Mouse (Mus musculus): ENCODE data around the gene Scgn. TPM values are rescaled to one million over a fixed set of nuclear protein-coding genes. Genes with fewer than 3 reads are reported as not detected.

Gene Scgn
- total RNA-seq (2022) = not detected

GRCm38 (mm10) chr13:23990928-23991327, at the start of gene Scgn:
Gene Scgn (minus strand): TSS chr13:23991214.
- DNase-seq (ENCODE audit: low spot score) = peak; percentile 9

DNA sequence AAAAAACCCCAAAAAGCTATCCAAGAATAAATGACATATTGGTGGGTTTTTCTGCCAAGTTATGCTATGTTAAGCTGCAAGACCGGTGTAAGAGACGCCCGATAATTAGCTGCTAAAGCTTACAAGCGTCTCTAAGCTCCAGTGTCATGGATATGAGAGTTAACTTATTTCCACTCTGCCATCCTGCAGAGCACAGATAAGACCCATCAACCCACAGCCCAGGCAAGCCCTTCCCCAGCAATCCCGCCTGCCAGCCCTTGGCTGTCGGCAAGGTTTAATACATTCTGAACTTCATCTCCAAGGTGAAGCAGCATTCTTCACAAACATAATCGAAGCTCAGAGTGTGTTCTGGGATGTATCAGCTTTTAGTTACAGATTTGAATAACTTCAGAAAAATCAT, 49.2 kb upstream of the Scgn start:
- no peak for DNase-seq (ENCODE audit: low spot score)

DNA sequence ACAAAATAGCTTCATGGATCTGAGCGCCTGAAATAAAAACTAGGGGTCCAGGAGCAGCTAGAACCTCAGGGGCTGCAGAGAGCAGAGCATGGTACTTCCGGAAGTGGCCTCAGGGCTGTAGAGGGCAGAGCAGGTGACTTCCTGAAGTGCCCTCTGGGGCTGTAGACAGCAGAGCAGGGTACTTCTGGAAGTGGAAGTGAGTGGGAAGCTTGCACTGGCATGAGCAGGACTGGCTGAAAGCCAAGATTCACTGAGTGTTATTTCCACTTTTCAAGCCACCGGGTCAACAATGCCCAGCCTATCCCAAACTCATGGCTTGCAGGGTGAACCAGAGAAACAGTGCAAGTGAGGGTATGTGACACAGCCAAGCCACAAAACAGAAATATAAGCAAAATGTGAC, 46.5 kb upstream of the Scgn start:
- DNase-seq (ENCODE audit: low spot score) = no peak

DNA sequence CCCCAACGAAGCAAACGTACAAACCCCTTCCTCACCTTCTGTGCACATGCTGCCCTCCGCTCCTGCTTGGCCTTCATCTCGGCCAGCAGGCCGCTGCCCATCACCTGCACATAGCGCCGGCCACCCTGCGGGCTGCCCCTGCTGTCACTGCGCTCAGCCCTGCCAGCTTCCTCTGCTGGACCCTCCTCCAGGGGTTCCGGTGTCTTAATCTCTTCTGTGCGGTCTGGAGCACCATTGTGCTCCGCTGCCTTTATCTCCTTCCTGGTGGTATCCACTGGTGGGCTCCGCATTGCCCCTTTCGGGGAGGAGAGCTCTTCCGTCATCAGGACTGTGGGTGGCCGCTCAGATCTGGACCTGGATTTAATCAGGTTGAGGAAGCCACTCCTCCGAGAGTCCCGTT, 45.1 kb upstream of the Scgn start:
- no peak for DNase-seq (ENCODE audit: low spot score)

DNA sequence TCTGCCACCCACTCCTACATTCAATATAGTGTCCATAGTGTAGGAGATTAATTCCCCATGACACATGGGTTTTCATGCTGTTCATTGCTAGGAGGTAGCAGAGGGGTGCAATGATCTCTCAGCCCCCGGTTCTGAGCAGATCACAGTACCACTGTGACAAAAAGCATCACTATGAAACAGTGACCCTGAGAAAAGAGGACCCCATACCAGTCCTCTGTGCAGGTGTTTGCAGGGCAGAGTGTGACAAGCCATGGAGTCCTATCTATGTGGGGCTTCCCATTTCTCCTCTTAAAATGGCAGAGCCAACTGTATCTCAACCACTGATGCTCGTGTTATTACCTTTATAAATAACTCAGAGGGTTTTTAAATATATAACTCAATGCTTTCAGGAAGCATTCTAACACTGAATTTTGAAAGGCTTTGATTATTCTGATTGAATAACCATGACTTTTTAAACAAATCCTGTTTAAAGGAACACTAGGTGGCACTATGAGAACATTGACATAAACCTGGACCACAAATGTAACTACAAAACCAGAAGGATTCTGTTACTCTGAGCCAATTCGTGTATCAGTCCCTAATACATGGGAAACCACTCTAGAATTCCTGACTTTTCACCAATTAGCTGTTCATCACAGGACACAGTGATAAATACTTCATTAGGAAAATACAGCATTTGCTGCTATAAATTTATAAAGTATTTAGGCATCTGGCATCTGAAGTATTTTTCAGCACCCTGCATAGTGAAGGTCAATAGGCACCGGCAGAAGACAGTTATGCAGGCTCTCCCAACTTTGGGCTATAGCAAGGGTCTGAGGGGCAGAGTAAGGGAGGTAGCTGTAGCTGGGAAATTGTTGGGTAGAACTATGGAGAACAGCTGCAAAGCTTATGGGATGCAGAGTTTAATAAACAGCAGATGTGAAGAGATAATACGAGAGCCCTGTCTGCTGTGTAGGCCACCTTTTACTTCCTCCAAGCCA, 36.5 kb upstream of the Scgn start:
- DNase-seq (ENCODE audit: low spot score) = peak; percentile 18

- no peak for DNase-seq (ENCODE audit: low spot score)
Observed at GRCm38 (mm10) chr13:24018515-24018914, 27.5 kb upstream of the Scgn start.

- DNase-seq (ENCODE audit: low spot score) = no peak
Observed at GRCm38 (mm10) chr13:24005528-24005927, 14.5 kb upstream of the Scgn start.

GRCm38 (mm10) chr13:24001797-24002196, 10.8 kb upstream of the Scgn start:
- no peak for DNase-seq (ENCODE audit: low spot score)

DNA sequence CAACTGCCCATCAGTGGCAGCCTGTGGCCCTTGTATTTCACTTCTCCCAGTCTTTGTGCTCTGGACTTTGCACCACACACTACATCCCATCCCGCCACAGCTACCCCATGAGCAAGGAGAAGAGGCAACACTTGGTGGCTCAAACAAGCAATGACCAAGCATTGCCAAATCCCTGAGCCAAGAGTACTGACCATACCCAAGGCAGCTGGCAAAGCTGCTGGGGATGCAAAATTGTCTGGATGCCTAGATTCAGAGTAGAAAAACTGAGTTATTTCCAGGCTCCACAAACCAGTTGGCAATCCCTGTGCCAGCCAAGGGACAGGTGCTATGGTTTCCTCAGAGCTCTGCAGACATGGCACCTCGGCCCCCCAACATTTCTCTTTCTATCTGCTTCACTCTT, 10.1 kb upstream of the Scgn start:
- DNase-seq (ENCODE audit: low spot score) = no peak

- DNase-seq (ENCODE audit: low spot score) = no peak
Observed at GRCm38 (mm10) chr13:23998826-23999225, 7.8 kb upstream of the Scgn start.

DNA sequence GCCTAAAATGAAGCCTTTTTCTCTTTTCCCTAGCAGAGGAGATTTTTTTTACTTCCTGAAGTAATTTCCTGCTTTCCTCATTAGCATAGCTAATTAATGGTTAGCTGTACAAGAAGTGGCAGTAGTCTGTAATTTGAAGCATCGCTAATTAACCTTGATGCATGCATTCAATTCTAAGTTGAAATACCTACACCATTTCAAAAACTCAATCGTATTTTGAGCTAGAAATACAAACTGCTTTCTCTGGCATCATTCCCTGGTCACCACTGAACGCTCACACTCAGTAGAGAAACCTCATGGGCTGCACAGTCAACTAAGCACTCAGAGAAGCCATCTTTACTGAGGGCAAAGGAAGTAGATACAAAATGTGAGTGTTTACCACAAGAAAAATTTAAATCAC, 3.7 kb upstream of the Scgn start:
- DNase-seq (ENCODE audit: low spot score) = no peak

GRCm38 (mm10) chr13:23994024-23994423, 3.0 kb upstream of the Scgn start:
- no peak for DNase-seq (ENCODE audit: low spot score)

DNA sequence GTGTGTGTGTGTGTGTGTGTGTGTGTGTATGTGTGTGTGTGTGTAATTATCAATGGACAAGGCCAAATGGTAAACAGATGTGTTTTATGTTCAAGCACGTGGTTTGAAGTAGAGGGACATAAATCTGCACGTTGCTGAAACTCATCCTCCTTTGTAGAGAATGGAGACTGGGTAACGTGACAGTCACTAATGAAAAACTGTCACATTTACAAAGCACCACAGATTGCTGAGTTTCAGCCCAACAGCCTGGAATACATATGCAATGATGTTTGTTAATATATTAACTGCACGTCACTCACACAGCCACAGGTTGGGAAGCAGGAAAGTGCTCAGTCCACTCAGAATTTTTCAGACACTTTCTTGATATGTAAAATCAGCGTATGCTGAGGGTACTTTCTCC, 563 bp downstream of the Scgn start:
- DNase-seq (ENCODE audit: low spot score) = no peak

DNA sequence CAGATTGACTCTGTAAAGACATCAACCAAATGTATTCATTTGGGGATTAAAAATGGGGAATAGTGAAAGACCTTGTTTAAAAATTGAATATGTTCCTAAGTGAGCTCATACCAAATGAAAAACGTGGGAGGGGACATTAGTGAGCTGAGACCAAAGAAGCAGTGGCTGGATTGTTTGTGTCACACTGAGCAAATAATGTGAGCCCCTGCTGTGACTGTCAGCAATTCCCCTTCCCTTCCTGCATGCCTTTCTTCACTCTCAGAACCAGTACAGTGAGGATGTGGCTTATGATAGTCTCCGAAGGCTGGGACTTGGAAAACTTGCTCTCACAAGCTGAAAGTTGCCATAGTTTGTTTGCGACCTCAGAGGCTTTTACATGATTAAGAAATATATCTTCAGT, 5.9 kb downstream of the Scgn start:
- DNase-seq (ENCODE audit: low spot score) = no peak

DNA sequence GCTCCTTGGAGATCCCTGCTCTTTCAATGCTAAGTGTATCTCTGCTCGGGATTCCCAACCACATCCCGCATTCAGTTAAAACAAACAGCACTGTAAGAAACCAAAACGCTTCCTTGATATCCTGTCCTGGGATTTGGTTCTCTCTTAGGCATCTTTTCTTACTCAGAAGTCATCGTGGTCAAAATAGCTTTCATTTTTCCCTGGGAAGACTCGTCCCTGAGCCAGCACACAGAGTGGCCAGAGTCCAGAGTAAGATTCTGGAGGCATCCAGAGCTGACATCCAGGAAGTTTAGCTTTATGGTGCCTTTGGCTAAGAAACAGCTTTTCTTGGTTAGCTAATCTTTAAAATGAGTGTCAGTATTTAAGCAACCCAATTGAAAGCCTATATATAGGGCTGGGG, 18.7 kb downstream of the Scgn start:
- no peak for DNase-seq (ENCODE audit: low spot score)

- no peak for DNase-seq (ENCODE audit: low spot score)
Observed at GRCm38 (mm10) chr13:23971870-23972269, 19.1 kb downstream of the Scgn start.

GRCm38 (mm10) chr13:23964909-23965308, 26.1 kb downstream of the Scgn start:
- no peak for DNase-seq (ENCODE audit: low spot score)

DNA sequence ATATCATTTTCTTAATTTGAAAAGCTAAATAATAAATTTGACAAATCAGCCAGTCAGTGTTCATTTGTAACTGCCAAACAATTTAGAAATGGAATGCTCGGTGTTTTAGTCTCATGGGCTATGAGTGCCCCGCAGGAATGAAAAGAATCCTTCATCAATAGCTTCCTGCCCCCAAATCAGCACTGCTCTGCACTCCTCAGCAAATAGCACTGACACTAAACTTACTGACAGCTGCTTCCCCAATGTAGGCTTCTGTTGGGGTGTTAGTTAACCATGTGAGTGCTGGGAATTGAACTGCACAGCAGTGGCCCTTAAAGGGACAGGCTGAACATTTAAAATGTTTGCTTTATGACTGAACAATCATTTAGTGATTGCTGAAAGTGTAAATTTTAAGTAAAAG, 31.2 kb downstream of the Scgn start:
- DNase-seq (ENCODE audit: low spot score) = no peak

DNA sequence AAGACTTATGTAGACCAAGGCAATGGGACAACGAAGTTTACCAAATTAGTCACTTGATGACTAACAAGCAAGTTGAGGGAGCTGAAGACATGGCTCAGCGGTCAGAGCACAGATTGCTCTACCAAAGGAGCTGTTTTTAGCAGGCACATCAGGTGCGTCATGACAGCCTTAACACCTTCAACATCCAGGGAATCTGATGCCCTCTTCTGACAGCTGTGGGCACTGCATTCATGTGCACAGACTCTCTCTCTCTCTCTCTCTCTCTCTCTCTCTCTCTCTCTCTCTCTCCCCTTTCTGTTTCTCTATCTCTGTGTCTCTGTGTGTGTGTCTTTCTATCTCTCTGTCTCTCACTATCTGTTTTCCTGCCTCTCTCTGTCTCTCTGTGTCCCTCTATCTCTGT, 40.1 kb downstream of the Scgn start:
- no peak for DNase-seq (ENCODE audit: low spot score)

- no peak for DNase-seq (ENCODE audit: low spot score)
Observed at GRCm38 (mm10) chr13:23949484-23950246, 41.3 kb downstream of the Scgn start.

- no peak for DNase-seq (ENCODE audit: low spot score)
Observed at GRCm38 (mm10) chr13:23946254-23946653, 44.8 kb downstream of the Scgn start.

DNA sequence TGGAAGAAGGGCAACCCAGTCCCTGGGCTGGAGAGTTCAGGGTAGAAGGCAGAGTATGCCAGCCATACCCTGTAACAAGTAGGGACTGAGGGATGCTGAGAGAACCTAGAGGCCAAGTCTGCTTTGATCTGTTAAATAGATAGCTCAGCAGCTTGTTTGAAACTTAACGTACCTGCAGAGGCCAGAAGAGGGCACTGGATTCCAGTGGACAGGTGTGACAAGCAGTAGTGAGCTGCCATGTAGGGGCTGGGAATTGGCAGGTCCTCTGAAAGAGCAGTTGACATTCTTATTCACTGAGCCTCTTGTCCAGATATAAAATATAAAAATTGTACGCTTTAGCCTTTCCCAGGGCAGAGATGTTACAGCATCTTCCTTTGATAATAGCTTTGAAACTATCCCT, 48.2 kb downstream of the Scgn start:
- no peak for DNase-seq (ENCODE audit: low spot score)

GRCm38 (mm10) chr13:23940291-23940690, 50.7 kb downstream of the Scgn start:
- DNase-seq (ENCODE audit: low spot score) = peak; percentile 46
